Mouse (Mus musculus): ENCODE data around the gene Nudt1. TPM values are rescaled to one million over a fixed set of nuclear protein-coding genes. Genes with fewer than 3 reads are reported as not detected.

Nudt1 gene
- polyA plus RNA-seq, 1 experiment = 30.0 TPM

GRCm38 (mm10) chr5:140289161-140289560 is 32.3 kb upstream of the Nudt1 start:
- 96% methylated on average over 2 of the region's 2 CpGs for WGBS
- Histone ChIP-seq H3K4me3 (replicated peaks; ENCODE audit: control insufficient read depth, low read depth, low read length) (no peak overlapping the region), H3K4me1 (ENCODE audit: control insufficient read depth, insufficient read depth, low read length) (no peaks in the 10 kb centered on the region), H3K27ac (ENCODE audit: control insufficient read depth, insufficient read depth, low read depth, low read length, poor library complexity) (no peak overlapping the region)
- no peak for TF ChIP-seq CTCF (IDR thresholded peaks at IDR 0.05; ENCODE audit: control insufficient read depth, insufficient read depth, low read length)
- TF ChIP-seq POLR2A (IDR thresholded peaks at IDR 0.05; ENCODE audit: borderline replicate concordance, control insufficient read depth, low read depth, low read length) = no peak

- WGBS = 81% methylated on average over 1 of the region's 1 CpGs
- TF ChIP-seq CTCF (IDR thresholded peaks at IDR 0.05; ENCODE audit: control insufficient read depth, insufficient read depth, low read length) (peak; percentile 60), POLR2A (IDR thresholded peaks at IDR 0.05; ENCODE audit: borderline replicate concordance, control insufficient read depth, low read depth, low read length) (no peak)
- Histone ChIP-seq H3K4me3 (replicated peaks; ENCODE audit: control insufficient read depth, low read depth, low read length) (no peak overlapping the region), H3K4me1 (ENCODE audit: control insufficient read depth, insufficient read depth, low read length) (no peaks in the 10 kb centered on the region), H3K27ac (ENCODE audit: control insufficient read depth, insufficient read depth, low read depth, low read length, poor library complexity) (no peak overlapping the region)
Observed at GRCm38 (mm10) chr5:140292152-140292551, 29.3 kb upstream of the Nudt1 start.

GRCm38 (mm10) chr5:140298291-140298690 is 23.2 kb upstream of the Nudt1 start:
- no peaks in the 10 kb centered on the region for H3K4me1 ChIP-seq (ENCODE audit: control insufficient read depth, insufficient read depth, low read length)
- no peak overlapping the region for H3K4me3 ChIP-seq (replicated peaks; ENCODE audit: control insufficient read depth, low read depth, low read length)
- no peak overlapping the region for H3K27ac ChIP-seq (ENCODE audit: control insufficient read depth, insufficient read depth, low read depth, low read length, poor library complexity)
- WGBS = 75% methylated on average over 4 of the region's 4 CpGs
- TF ChIP-seq POLR2A (IDR thresholded peaks at IDR 0.05; ENCODE audit: borderline replicate concordance, control insufficient read depth, low read depth, low read length) (no peak), CTCF (IDR thresholded peaks at IDR 0.05; ENCODE audit: control insufficient read depth, insufficient read depth, low read length) (no peak)

GRCm38 (mm10) chr5:140306016-140306415 is 15.4 kb upstream of the Nudt1 start:
- H3K4me1 ChIP-seq (ENCODE audit: control insufficient read depth, insufficient read depth, low read length) = no peaks in the 10 kb centered on the region; the same call in 1 of the 2 replicates
- no peak overlapping the region for H3K4me3 ChIP-seq (replicated peaks; ENCODE audit: control insufficient read depth, low read depth, low read length)
- WGBS = 91% methylated on average over 8 of the region's 8 CpGs
- TF ChIP-seq POLR2A (IDR thresholded peaks at IDR 0.05; ENCODE audit: borderline replicate concordance, control insufficient read depth, low read depth, low read length) (no peak), CTCF (IDR thresholded peaks at IDR 0.05; ENCODE audit: control insufficient read depth, insufficient read depth, low read length) (no peak)
- no peak overlapping the region for H3K27ac ChIP-seq (ENCODE audit: control insufficient read depth, insufficient read depth, low read depth, low read length, poor library complexity)

GRCm38 (mm10) chr5:140307602-140308001 is 13.9 kb upstream of the Nudt1 start:
- TF ChIP-seq CTCF (IDR thresholded peaks at IDR 0.05; ENCODE audit: control insufficient read depth, insufficient read depth, low read length) (no peak), POLR2A (IDR thresholded peaks at IDR 0.05; ENCODE audit: borderline replicate concordance, control insufficient read depth, low read depth, low read length) (no peak)
- Histone ChIP-seq H3K4me1 (ENCODE audit: control insufficient read depth, insufficient read depth, low read length) (no peaks in the 10 kb centered on the region; the same call in 1 of the 2 replicates), H3K4me3 (replicated peaks; ENCODE audit: control insufficient read depth, low read depth, low read length) (no peak overlapping the region), H3K27ac (ENCODE audit: control insufficient read depth, insufficient read depth, low read depth, low read length, poor library complexity) (no peak overlapping the region)
- 96% methylated on average over 14 of the region's 14 CpGs for WGBS

- Histone ChIP-seq H3K27ac (ENCODE audit: control insufficient read depth, insufficient read depth, low read depth, low read length, poor library complexity) (no peak overlapping the region), H3K4me3 (replicated peaks; ENCODE audit: control insufficient read depth, low read depth, low read length) (no peak overlapping the region), H3K4me1 (ENCODE audit: control insufficient read depth, insufficient read depth, low read length) (no peaks in the 10 kb centered on the region; the same call in 1 of the 2 replicates)
- WGBS = 81% methylated on average over 3 of the region's 3 CpGs
- no peak for TF ChIP-seq CTCF (IDR thresholded peaks at IDR 0.05; ENCODE audit: control insufficient read depth, insufficient read depth, low read length)
- no peak for TF ChIP-seq POLR2A (IDR thresholded peaks at IDR 0.05; ENCODE audit: borderline replicate concordance, control insufficient read depth, low read depth, low read length)
Observed at GRCm38 (mm10) chr5:140316716-140317115, 4.7 kb upstream of the Nudt1 start.

- H3K27ac ChIP-seq (ENCODE audit: control insufficient read depth, insufficient read depth, low read depth, low read length, poor library complexity) = peak overlapping the region; percentile 88
- H3K4me3 ChIP-seq (replicated peaks; ENCODE audit: control insufficient read depth, low read depth, low read length) = peak overlapping the region; percentile 90
- under 1% methylated on average over 17 of the region's 17 CpGs for WGBS
- H3K4me1 ChIP-seq (ENCODE audit: control insufficient read depth, insufficient read depth, low read length) = no peaks in the 10 kb centered on the region; the same call in 1 of the 2 replicates
- TF ChIP-seq POLR2A (IDR thresholded peaks at IDR 0.05; ENCODE audit: borderline replicate concordance, control insufficient read depth, low read depth, low read length) = no peak
- no peak for TF ChIP-seq CTCF (IDR thresholded peaks at IDR 0.05; ENCODE audit: control insufficient read depth, insufficient read depth, low read length)
Observed at GRCm38 (mm10) chr5:140321756-140322575, 510 bp downstream of the Nudt1 start.

GRCm38 (mm10) chr5:140324058-140324457 is 2.6 kb downstream of the Nudt1 start:
- no peaks in the 10 kb centered on the region; the same call in 1 of the 2 replicates for H3K4me1 ChIP-seq (ENCODE audit: control insufficient read depth, insufficient read depth, low read length)
- TF ChIP-seq CTCF (IDR thresholded peaks at IDR 0.05; ENCODE audit: control insufficient read depth, insufficient read depth, low read length) (no peak), POLR2A (IDR thresholded peaks at IDR 0.05; ENCODE audit: borderline replicate concordance, control insufficient read depth, low read depth, low read length) (no peak)
- WGBS = 73% methylated on average over 5 of the region's 5 CpGs
- H3K27ac ChIP-seq (ENCODE audit: control insufficient read depth, insufficient read depth, low read depth, low read length, poor library complexity) = no peak overlapping the region
- H3K4me3 ChIP-seq (replicated peaks; ENCODE audit: control insufficient read depth, low read depth, low read length) = no peak overlapping the region
